Mouse (Mus musculus) kidney, embryonic 15.5 days (tissue): Measurements from ENCODE around the gene Ppm1l. TPM values are rescaled to one million over a fixed set of nuclear protein-coding genes. Genes with fewer than 3 reads are reported as not detected.

Source experiments
- ATAC-seq: fragments of 200-750 bp; cut with Nextera tagmentation; replicated peaks from 2 replicates; pipeline ENCODE4 v1.8.0; 2017; ENCODE audit warnings: moderate TSS enrichment; ENCODE audit not compliant: low FRiP score
- H3K27ac ChIP-seq: fragments of 300-500 bp; sonication (generic); 2 replicates; pipeline ENCODE4 v1.5.1; 2015; ENCODE audit warnings: mild to moderate bottlenecking, inconsistent platforms
- H3K27me3 ChIP-seq: fragments of 300-500 bp; sonication (generic); 2 replicates; pipeline ENCODE4 v1.6.1; 2015; ENCODE audit warnings: inconsistent platforms
- H3K36me3 ChIP-seq: fragments of 300-500 bp; sonication (generic); 2 replicates; pipeline ENCODE4 v1.6.1; 2015; ENCODE audit warnings: inconsistent platforms
- H3K4me1 ChIP-seq: fragments of 300-500 bp; sonication (generic); 2 replicates; pipeline ENCODE4 v1.6.1; 2015; ENCODE audit warnings: inconsistent platforms
- H3K4me2 ChIP-seq: fragments of 300-500 bp; sonication (generic); 2 replicates; pipeline ENCODE4 v1.6.1; 2015; ENCODE audit warnings: moderate library complexity, mild to moderate bottlenecking, inconsistent platforms
- H3K4me3 ChIP-seq: fragments of 300-500 bp; sonication (generic); replicated peaks from 2 replicates; pipeline ENCODE4 v1.5.1; 2015; ENCODE audit warnings: mild to moderate bottlenecking, inconsistent platforms
- H3K9ac ChIP-seq: fragments of 300-500 bp; sonication (generic); 2 replicates; pipeline ENCODE4 v1.6.1; 2015; ENCODE audit warnings: mild to moderate bottlenecking, inconsistent platforms
- H3K9me3 ChIP-seq: fragments of 300-500 bp; sonication (generic); replicated peaks from 2 replicates; pipeline ENCODE4 v1.6.1; 2016; ENCODE audit warnings: inconsistent platforms
- WGBS: fragments of 180-500 bp; shearing (Covaris S2); methylation state at CpG from one replicate; pipeline ENCODE4 v1.1.7; 2015; ENCODE audit warnings: mixed read lengths; 5-methylcytosine and 5-hydroxymethylcytosine counted together
- polyA plus RNA-seq: library from polyadenylated mRNA; unstranded; fragments of >200 nt; fragmentation: Nextera tagmentation; extraction: Ambion mirVana; gene quantifications from 2 replicates; pipeline ENCODE4 v1.2.1, GENCODE M21; 2015

The Ppm1l gene
- polyA plus RNA-seq, 1 experiment from 2014 or later, result 6.2 TPM

DNA sequence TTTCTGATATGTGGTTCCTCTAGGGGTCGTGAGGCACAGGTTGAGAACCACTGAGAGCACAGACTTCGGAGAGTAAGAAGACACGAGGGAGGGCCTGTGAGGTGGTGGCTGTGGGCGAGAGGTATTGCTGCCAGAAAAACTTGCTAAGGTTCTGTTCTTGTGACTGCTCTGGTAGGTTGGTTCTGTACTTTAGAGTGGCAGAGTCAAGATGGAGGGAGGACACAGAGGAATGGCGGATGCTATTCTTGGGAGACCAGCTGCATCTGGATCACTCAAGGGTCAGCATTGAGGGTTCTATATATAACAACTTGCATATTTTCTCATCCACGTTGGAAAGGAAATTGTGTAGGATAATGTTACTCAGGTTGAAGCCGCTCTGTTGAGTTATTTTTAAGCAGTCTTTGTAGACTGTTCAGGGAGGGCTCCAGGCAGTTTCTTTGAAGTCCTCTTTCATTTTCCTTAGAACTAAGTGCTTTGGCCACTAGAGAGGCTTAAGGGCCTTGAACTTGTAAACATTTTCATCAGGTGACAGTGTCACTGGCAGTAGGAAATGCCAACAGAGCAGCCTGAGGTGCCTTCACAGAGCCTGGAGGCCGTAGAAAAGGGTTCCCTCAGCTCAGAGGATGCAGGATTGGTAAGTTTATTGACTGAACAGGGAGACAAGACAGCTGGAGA, 25.7 kb downstream of the Ppm1l start:
- H3K9me3 ChIP-seq, result no peaks in the 10 kb centered on the region
- no peak for ATAC-seq
- H3K36me3 ChIP-seq, result no peaks in the 10 kb centered on the region
- no peaks in the 10 kb centered on the region for H3K27me3 ChIP-seq
- H3K27ac ChIP-seq, result no peak overlapping the region
- 69% methylated on average over 8 of the region's 8 CpGs for WGBS
- no peak overlapping the region for H3K4me2 ChIP-seq
- H3K9ac ChIP-seq, result no peak overlapping the region
- no peak overlapping the region for H3K4me3 ChIP-seq
- no peaks in the 10 kb centered on the region for H3K4me1 ChIP-seq

DNA sequence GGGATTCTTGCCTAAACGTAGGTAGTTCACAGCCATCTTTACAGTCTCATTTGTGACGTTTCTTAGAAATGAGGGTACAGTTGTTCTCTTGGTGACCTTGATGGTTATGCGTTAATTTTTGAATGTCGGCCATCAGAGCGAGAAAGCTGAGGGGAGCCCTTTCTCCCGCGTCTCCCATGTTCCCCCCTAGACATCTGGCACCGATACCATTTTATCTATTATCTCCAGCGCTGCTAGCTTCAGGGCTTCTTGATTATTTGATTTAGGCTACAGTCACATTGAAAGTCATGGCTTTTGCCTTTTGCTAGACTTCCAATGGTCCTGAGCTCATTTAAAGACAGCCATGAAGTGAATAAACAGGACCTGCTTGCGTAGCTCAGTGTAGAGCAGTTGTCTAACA, 26.5 kb downstream of the Ppm1l start:
- no peaks in the 10 kb centered on the region for H3K4me1 ChIP-seq
- H3K27me3 ChIP-seq, result no peaks in the 10 kb centered on the region
- no peaks in the 10 kb centered on the region for H3K36me3 ChIP-seq
- H3K27ac ChIP-seq, result no peak overlapping the region
- H3K9ac ChIP-seq, result no peak overlapping the region
- ATAC-seq, result no peak
- no peak overlapping the region for H3K4me3 ChIP-seq
- no peaks in the 10 kb centered on the region for H3K9me3 ChIP-seq
- WGBS, result 82% methylated on average over 10 of the region's 10 CpGs
- no peak overlapping the region for H3K4me2 ChIP-seq

DNA sequence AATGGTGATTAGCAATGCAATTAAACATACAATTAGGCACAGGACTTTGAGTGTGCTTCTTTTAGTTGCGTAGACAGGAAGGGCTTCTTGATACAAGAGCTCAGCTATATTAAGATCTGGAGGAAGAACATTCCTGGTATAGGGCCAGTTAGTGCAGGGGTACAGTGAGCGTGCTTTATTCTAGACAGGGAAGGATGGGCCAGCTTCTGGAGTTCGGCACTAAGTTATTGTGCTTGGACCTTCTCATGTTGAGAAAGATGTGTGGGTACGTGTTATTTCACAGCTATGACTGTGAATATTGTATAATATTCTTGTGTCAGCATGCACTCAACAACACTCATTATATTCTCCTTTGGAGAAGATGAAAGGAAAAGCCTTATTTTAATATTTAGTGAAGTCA, 29.9 kb downstream of the Ppm1l start:
- no peak overlapping the region for H3K9ac ChIP-seq
- no peak for ATAC-seq
- no peaks in the 10 kb centered on the region for H3K27me3 ChIP-seq
- 89% methylated on average over 4 of the region's 4 CpGs for WGBS
- H3K4me1 ChIP-seq, result no peaks in the 10 kb centered on the region
- H3K4me2 ChIP-seq, result no peak overlapping the region
- no peak overlapping the region for H3K4me3 ChIP-seq
- no peak overlapping the region for H3K27ac ChIP-seq
- no peaks in the 10 kb centered on the region for H3K36me3 ChIP-seq
- no peaks in the 10 kb centered on the region for H3K9me3 ChIP-seq

DNA sequence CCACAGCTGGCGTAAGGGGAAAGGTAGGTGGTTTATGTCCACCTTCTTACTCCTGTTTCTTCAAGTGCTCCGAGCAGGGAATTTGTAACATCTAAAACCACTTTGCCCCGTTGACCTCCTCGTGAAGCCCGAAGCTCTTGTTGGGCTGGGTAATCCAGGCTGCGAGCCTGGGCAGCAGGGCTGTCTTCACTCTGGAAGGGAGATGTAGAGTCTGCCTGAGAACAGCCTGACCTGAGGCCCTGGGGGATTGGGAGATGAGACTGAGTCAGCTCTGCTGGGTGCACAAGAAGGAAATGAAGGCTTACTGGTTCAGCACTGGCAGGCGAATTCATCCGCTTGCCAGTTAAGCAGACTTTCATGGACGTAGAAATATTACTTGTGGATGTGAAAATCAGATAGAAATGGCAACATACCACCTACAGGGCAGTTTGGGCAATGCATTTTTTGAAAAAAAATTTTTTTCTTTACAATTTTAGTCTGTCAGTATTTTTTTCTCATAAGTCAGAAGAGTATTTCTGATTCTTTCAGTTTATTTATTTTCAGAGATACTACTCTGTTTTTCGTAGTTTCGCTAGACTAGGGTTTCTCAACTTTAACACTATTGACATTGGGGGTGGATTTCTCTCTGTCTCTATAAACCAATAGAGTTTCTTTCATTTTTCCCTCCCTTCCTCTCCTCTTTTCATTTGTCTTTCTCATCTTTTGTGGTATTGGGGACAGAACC, 31.7 kb downstream of the Ppm1l start:
- H3K4me3 ChIP-seq, result no peak overlapping the region
- no peaks in the 10 kb centered on the region for H3K27me3 ChIP-seq
- H3K9me3 ChIP-seq, result no peaks in the 10 kb centered on the region
- 83% methylated on average over 11 of the region's 11 CpGs for WGBS
- H3K4me1 ChIP-seq, result no peaks in the 10 kb centered on the region
- H3K27ac ChIP-seq, result no peak overlapping the region
- H3K9ac ChIP-seq, result no peak overlapping the region
- no peak overlapping the region for H3K4me2 ChIP-seq
- no peaks in the 10 kb centered on the region for H3K36me3 ChIP-seq
- ATAC-seq, result no peak

DNA sequence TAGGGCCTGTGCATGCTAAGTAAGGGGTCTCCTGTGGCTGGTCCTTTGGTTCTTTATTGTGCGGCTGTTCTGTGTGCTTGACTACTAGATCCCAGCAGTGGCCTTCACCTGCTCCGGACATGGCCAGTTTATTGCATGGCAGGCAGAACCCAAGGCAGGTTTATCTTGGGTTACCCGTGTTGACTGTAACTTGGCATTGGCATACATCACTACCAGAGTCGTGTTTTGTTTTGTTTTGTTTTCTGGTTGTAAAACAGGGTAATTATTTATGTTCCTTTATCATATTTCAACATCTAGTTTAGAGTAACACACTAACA, 32.2 kb downstream of the Ppm1l start:
- Histone ChIP-seq H3K4me2 (no peak overlapping the region), H3K4me1 (no peaks in the 10 kb centered on the region), H3K4me3 (no peak overlapping the region), H3K27me3 (no peaks in the 10 kb centered on the region), H3K9ac (no peak overlapping the region), H3K27ac (no peak overlapping the region), H3K36me3 (no peaks in the 10 kb centered on the region), H3K9me3 (no peaks in the 10 kb centered on the region)
- WGBS, result 74% methylated on average over 4 of the region's 4 CpGs
- no peak for ATAC-seq

DNA sequence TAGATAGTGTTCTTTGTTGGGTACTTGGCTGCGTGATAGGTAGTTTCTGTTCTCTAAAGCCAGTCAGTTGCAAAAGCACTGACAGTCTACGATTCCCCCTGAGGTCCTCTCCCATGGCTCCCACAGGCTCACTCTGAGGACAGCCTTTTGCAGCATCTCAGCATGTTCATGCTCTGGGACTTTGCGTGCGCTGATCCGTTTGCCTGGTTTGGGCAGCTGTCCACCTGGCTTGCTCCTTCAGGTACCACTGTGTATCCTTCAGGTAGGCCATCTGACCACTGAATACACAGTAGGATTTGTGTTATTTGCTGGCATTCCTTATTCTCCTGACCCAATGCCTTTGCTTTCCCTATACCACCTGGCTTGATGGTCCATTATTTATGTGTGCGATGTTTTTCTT, 33.3 kb downstream of the Ppm1l start:
- Histone ChIP-seq H3K4me3 (no peak overlapping the region), H3K36me3 (no peaks in the 10 kb centered on the region), H3K4me2 (no peak overlapping the region), H3K9ac (no peak overlapping the region), H3K9me3 (no peaks in the 10 kb centered on the region), H3K4me1 (no peaks in the 10 kb centered on the region), H3K27ac (no peak overlapping the region), H3K27me3 (no peaks in the 10 kb centered on the region)
- WGBS, result 96% methylated on average over 6 of the region's 6 CpGs
- ATAC-seq, result no peak

DNA sequence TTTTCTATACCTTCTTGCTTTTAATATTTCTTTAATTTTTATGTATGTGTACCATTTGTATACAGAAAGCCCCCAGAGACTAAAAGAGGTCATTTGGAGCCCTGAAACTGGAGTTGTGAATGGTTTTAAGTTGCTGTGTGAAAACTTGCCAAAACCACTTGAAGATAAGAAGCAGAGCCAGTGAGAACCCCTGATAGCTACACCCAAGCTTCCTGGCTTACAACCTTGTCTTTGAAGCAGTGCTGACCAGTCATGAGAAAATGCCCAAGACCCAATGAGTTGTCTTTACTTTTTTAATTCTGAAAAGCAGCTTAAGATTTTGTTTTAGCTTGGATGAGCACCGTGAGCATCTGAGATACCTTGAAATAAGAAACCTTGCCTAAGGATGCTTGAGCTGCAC, 35.5 kb downstream of the Ppm1l start:
- Histone ChIP-seq H3K4me2 (no peak overlapping the region), H3K9ac (no peak overlapping the region), H3K4me1 (0 out of 2 replicates have a peak, but pooled peaks cover 3% of the 10 kb centered on the region), H3K36me3 (no peaks in the 10 kb centered on the region), H3K27ac (no peak overlapping the region), H3K9me3 (no peaks in the 10 kb centered on the region), H3K4me3 (no peak overlapping the region), H3K27me3 (no peaks in the 10 kb centered on the region)
- no peak for ATAC-seq
- 72% methylated on average over 1 of the region's 1 CpGs for WGBS

DNA sequence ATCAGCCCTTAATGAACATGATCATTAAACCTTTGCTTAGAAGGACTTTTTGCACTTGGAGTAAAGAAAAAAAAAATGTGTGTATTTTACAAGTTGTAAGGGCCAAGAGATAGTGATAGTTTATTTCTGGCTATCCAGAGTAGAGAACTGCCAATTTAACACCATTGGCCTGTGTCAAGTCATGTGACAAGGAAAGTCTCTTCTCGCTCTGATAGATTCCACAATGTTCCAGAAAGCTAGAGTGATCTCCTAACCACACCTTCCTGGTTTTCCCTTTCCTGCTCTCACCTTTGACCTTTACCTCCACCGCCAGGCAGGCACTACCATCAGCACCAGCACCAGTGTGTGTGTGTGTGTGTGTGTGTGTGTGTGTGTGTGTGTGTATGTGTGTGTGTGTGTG, 38.0 kb downstream of the Ppm1l start:
- ATAC-seq, result no peak
- Histone ChIP-seq H3K9ac (no peak overlapping the region), H3K4me3 (no peak overlapping the region), H3K4me2 (no peak overlapping the region), H3K4me1 (0 out of 2 replicates have a peak, but pooled peaks cover 6% of the 10 kb centered on the region), H3K27ac (no peak overlapping the region), H3K27me3 (no peaks in the 10 kb centered on the region), H3K9me3 (no peaks in the 10 kb centered on the region), H3K36me3 (no peaks in the 10 kb centered on the region)
- WGBS, result 64% methylated on average over 2 of the region's 2 CpGs

DNA sequence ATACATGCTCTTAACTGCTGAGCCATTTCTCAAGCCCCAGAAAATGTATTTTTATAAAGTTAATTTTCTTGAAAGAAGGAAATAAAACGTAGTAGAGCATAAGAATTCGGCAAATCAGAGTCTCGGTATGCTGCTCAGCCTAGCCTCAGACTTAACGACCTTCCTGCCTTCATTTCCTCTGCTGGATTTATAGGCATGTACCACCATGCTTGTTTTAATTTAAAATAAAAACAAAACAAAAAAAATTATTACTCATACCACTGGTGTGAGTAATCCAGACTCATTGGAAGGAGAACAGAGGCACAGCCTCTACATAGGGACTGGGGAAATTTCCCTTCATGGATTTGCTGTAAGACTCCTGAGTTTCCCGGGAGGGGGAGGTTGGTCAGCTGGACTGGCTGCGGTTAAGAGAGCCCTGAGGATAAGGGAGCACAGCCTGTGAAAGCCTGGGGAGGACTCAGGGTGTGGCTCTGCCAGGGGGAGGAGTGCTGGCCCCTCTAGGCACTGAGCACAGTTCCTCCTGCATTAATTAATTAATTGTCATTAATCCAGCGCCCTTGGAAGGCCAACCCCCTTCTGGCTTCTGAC, 39.5 kb downstream of the Ppm1l start:
- Histone ChIP-seq H3K27me3 (no peaks in the 10 kb centered on the region), H3K36me3 (no peaks in the 10 kb centered on the region), H3K27ac (no peak overlapping the region), H3K4me3 (no peak overlapping the region), H3K4me2 (no peak overlapping the region), H3K9ac (no peak overlapping the region), H3K9me3 (no peaks in the 10 kb centered on the region), H3K4me1 (0 out of 2 replicates have a peak, but pooled peaks cover 6% of the 10 kb centered on the region)
- WGBS, result 52% methylated on average over 7 of the region's 7 CpGs
- ATAC-seq, result peak; percentile 64

DNA sequence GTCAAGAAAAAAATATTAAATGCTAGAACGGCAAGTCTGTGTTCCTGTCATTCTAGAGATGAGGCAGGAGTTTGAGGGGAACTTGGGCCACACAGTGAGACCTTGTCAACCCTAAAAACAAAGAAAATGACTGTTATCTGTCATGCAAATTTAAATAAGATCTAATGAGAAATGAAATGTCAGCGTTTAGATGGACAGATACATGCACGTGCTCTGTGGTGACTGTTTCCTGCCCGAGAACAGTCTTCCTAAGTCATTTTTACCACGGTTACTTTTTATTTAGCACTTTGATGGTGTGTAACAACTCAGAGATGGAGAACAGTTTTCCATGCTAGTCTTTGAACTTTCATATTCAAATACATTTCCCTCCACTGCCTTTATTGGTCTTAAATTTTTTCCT, 40.1 kb downstream of the Ppm1l start:
- Histone ChIP-seq H3K4me3 (no peak overlapping the region), H3K36me3 (no peaks in the 10 kb centered on the region), H3K27me3 (no peaks in the 10 kb centered on the region), H3K9me3 (no peaks in the 10 kb centered on the region), H3K4me2 (no peak overlapping the region), H3K4me1 (0 out of 2 replicates have a peak, but pooled peaks cover 6% of the 10 kb centered on the region), H3K9ac (no peak overlapping the region), H3K27ac (no peak overlapping the region)
- 73% methylated on average over 5 of the region's 5 CpGs for WGBS
- ATAC-seq, result no peak

DNA sequence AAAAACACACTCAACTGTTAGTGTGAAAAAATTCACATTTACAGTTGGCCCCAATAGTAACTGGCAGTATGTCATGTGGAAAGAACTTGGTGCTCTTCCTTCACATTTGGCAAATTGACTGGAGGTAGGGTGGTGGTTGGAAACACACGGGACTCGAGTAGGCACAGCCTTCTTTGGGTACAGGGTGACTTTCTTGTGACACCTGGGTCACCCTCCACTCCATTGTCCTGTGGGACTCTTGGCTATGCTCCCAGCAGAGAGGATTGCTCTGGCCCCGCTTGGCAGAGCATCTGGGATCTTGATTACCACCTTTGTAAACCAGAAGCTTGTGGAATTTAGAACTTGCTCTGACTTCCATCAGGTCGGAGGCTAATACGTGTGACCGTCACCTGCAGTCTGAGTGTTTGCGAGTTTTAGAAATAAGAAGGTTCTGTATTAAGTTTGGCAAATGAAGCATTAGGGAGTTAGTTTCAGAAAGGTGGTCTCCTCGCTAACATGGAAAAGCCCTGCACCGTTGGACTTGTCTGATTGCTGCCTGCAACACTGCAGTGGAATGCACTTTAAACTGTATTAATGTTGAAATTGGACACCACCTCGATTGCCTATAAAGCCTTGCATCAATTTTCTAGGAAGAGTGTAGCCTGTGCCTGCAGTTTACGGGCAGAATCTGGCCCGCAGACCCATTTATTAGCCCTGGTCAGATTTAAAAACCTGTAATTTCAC, 41.4 kb downstream of the Ppm1l start:
- no peak overlapping the region for H3K27ac ChIP-seq
- no peak for ATAC-seq
- H3K9me3 ChIP-seq, result no peaks in the 10 kb centered on the region
- H3K27me3 ChIP-seq, result no peaks in the 10 kb centered on the region
- no peak overlapping the region for H3K9ac ChIP-seq
- WGBS, result 83% methylated on average over 12 of the region's 12 CpGs
- H3K4me3 ChIP-seq, result no peak overlapping the region
- H3K4me2 ChIP-seq, result no peak overlapping the region
- H3K36me3 ChIP-seq, result no peaks in the 10 kb centered on the region
- H3K4me1 ChIP-seq, result 0 out of 2 replicates have a peak, but pooled peaks cover 6% of the 10 kb centered on the region

DNA sequence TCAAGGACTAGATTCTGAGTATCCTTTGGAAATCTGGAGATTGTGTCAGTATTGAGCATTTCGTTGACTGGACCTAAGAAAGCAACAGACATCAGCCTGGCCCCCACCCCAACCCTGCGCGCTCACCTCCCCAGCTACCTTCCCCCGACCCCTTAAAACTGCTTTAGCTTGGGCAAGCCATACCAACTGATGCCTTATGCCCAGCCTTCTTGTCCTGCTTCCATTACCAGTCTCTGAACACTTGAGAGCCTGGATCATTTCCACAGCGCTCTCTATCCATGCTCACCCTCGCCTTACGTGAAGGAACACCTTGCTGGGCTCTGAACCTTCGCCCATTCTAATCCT, 41.9 kb downstream of the Ppm1l start:
- Histone ChIP-seq H3K4me1 (0 out of 2 replicates have a peak, but pooled peaks cover 6% of the 10 kb centered on the region), H3K27me3 (no peaks in the 10 kb centered on the region), H3K4me3 (no peak overlapping the region), H3K9me3 (no peaks in the 10 kb centered on the region), H3K36me3 (no peaks in the 10 kb centered on the region), H3K4me2 (no peak overlapping the region), H3K9ac (no peak overlapping the region), H3K27ac (no peak overlapping the region)
- 96% methylated on average over 8 of the region's 8 CpGs for WGBS
- ATAC-seq, result no peak
